Mouse (Mus musculus): ENCODE data around the gene Ephb3. TPM values are rescaled to one million over a fixed set of nuclear protein-coding genes. Genes with fewer than 3 reads are reported as not detected.

Ephb3 gene
- total and polyA plus RNA-seq, 2 experiments from 2014 or later = 9.5 to 20.5 TPM

DNA sequence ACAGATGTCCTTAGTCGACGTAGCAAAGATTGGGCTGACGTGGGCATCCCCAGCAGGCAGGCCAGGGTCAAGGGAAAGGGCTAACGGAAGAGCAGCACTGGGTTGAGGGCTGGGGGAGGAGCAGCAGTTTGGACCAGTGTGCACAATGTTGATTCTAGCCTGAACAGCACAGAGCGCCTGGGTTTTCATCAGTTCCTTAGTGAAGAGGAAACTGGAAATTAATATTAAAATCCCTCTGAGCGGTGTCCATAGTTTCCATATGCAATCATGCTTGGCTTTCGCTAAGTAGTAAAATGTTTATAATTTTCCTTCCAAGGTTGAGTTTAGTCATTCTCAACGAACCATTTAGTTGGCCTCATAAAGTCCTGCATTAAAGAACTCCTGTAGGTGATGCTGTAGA, 65.2 kb downstream of the Ephb3 start:
- no peaks in the 10 kb centered on the region for H3K27me3 ChIP-seq (ENCODE audit: insufficient read depth, low read length)
- H3K4me1 ChIP-seq (ENCODE audit: insufficient read depth, low read length) = no peaks in the 10 kb centered on the region
- ATAC-seq (ENCODE audit: low FRiP score) (no peak), DNase-seq (ENCODE audit: low spot score) (no peak)
- H3K27ac ChIP-seq (ENCODE audit: low read depth, low read length) = no peak overlapping the region
- no peak overlapping the region for H3K4me3 ChIP-seq (ENCODE audit: low read depth, low read length)
- H3K9me3 ChIP-seq (ENCODE audit: low read length) = no peaks in the 10 kb centered on the region
- no peak for TF ChIP-seq CTCF (IDR thresholded peaks at IDR 0.05)
- no peaks in the 10 kb centered on the region for H3K36me3 ChIP-seq (ENCODE audit: insufficient read depth, low read length)
- no peak overlapping the region for H3K9ac ChIP-seq (replicated peaks; ENCODE audit: low read length, poor library complexity, severe bottlenecking)
- 62% methylated on average over 8 of the region's 8 CpGs for WGBS
- no peak overlapping the region for H3K4me2 ChIP-seq (ENCODE audit: low read depth, low read length, poor library complexity, severe bottlenecking)

DNA sequence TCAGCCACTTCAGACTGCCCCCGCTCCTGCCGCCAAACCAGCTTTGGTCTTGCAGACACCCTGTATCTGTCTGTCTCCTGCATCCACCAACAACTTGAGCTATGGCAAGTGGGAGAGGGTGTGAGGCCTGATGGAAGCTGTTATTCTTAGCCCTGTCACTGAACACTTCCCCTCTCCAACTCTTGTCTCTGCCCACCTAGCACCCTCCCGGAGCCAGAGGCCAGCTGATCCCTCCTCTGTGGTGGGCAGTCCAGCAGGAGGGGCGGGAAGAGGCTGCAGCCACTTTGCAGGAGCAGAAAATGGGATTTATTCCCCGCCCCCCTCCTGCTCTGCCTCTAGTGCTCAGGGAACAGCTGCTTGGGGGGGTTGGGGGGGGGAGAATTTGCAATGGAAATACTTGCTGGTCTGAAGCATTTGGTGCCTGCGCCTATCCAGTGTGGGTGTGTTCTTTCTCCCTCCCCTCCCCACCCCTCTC, 67.3 kb downstream of the Ephb3 start:
- Histone ChIP-seq H3K27ac (ENCODE audit: low read depth, low read length) (no peak overlapping the region), H3K4me1 (ENCODE audit: insufficient read depth, low read length) (no peaks in the 10 kb centered on the region), H3K36me3 (ENCODE audit: insufficient read depth, low read length) (no peaks in the 10 kb centered on the region), H3K9ac (replicated peaks; ENCODE audit: low read length, poor library complexity, severe bottlenecking) (no peak overlapping the region), H3K9me3 (ENCODE audit: low read length) (no peaks in the 10 kb centered on the region), H3K27me3 (ENCODE audit: insufficient read depth, low read length) (no peaks in the 10 kb centered on the region), H3K4me3 (ENCODE audit: low read depth, low read length) (no peak overlapping the region), H3K4me2 (ENCODE audit: low read depth, low read length, poor library complexity, severe bottlenecking) (no peak overlapping the region)
- no peak for TF ChIP-seq CTCF (IDR thresholded peaks at IDR 0.05)
- DNase-seq (ENCODE audit: low spot score) (no peak), ATAC-seq (ENCODE audit: low FRiP score) (no peak)
- 43% methylated on average over 6 of the region's 6 CpGs for WGBS

DNA sequence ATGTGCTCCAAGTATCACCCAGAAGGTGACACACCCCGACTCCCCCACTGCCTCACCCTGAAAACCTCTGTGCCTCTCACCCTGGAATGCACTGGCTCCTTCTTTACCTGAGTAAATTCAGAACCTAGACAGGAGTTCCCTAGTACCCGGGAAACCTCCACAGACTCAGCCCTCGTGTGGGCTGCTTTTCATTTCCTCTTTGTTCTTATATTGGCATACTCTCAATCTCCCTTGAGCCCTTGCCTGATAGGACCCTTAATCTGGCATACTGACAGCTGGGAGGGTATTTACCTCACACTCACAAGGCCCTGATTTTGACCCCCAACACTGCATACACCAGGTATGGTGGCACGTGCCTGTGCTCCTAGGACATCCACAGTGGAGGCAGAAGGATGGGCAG, 68.2 kb downstream of the Ephb3 start:
- TF ChIP-seq CTCF (IDR thresholded peaks at IDR 0.05) = no peak
- Histone ChIP-seq H3K4me1 (ENCODE audit: insufficient read depth, low read length) (no peaks in the 10 kb centered on the region), H3K4me3 (ENCODE audit: low read depth, low read length) (no peak overlapping the region), H3K27ac (ENCODE audit: low read depth, low read length) (no peak overlapping the region), H3K4me2 (ENCODE audit: low read depth, low read length, poor library complexity, severe bottlenecking) (no peak overlapping the region), H3K36me3 (ENCODE audit: insufficient read depth, low read length) (no peaks in the 10 kb centered on the region), H3K9ac (replicated peaks; ENCODE audit: low read length, poor library complexity, severe bottlenecking) (no peak overlapping the region), H3K9me3 (ENCODE audit: low read length) (no peaks in the 10 kb centered on the region), H3K27me3 (ENCODE audit: insufficient read depth, low read length) (no peaks in the 10 kb centered on the region)
- DNase-seq (ENCODE audit: low spot score) (no peak), ATAC-seq (ENCODE audit: low FRiP score) (no peak)
- WGBS = 53% methylated on average over 4 of the region's 4 CpGs

Small RNA genes within 50 kb of the gene (microRNA-seq; reads per million reads assigned to microRNA genes)
- gene Mir7680 (ENCODE audit: borderline number of aligned reads) = not detected

Other genes with a start within 250 kb of the Ephb3 start
- gene Teddm3, start 50.8 kb upstream of the Ephb3 start, total RNA-seq (2014; rRNA removed) = 0.11 TPM in 1 of 2 replicates, not detected in the other
- gene Teddm3, start 50.8 kb upstream of the Ephb3 start, polyA plus RNA-seq (2015; fragmentation: Nextera tagmentation; extraction: Ambion mirVana) = 0.33 and 0.37 TPM in 2 replicates
- 35.2 and 37.2 TPM in 2 replicates for gene Vps8, start 218.4 kb downstream of the Ephb3 start, total RNA-seq (2014; rRNA removed)
- 25.4 and 26.0 TPM in 2 replicates for gene Vps8, start 218.4 kb downstream of the Ephb3 start, polyA plus RNA-seq (2015; fragmentation: Nextera tagmentation; extraction: Ambion mirVana)